ENCODE assay signal across 8 mouse cellular contexts in genomic region chr7:44335031-44335878, GRCm38 (mm10). TPM values are rescaled to one million over a fixed set of nuclear protein-coding genes. Genes with fewer than 3 reads are reported as not detected.
DNase-seq lines count a peak whose midpoint lies in the region; ATAC-seq lines count a peak whose summit lies in the region.

No protein-coding gene starts in this region.

- peaks cover 19% of the 10 kb centered on the region for H3K4me1 ChIP-seq in kidney, embryonic 15.5 days
- H3K4me1 ChIP-seq in hindbrain, embryonic 13.5 days (replicated peaks), result peaks cover 29% of the 10 kb centered on the region
- H3K4me1 ChIP-seq in midbrain, embryonic 16.5 days (ENCODE audit: control insufficient read depth, insufficient read depth, low read length), result peaks cover 19% of the 10 kb centered on the region

- peaks cover 80% of the 10 kb centered on the region for H3K27me3 ChIP-seq in kidney, embryonic 15.5 days
- peaks cover 68% of the 10 kb centered on the region for H3K27me3 ChIP-seq in hindbrain, embryonic 13.5 days
- no peaks in the 10 kb centered on the region for H3K27me3 ChIP-seq in midbrain, embryonic 16.5 days (ENCODE audit: control insufficient read depth, insufficient read depth, low read depth, low read length)

- H3K4me3 ChIP-seq in kidney, embryonic 15.5 days (replicated peaks), result peak overlapping the region; percentile 47
- peak overlapping the region; percentile 73 for H3K4me3 ChIP-seq in hindbrain, embryonic 13.5 days
- H3K4me3 ChIP-seq in midbrain, embryonic 16.5 days (ENCODE audit: low read depth, low read length), result peak overlapping the region; percentile 78

- H3K4me2 ChIP-seq in kidney, embryonic 15.5 days, result peak overlapping the region; percentile 87
- H3K4me2 ChIP-seq in hindbrain, embryonic 13.5 days, result peak overlapping the region; percentile 94
- peak overlapping the region; percentile 94 for H3K4me2 ChIP-seq in midbrain, embryonic 16.5 days (ENCODE audit: low read length)

- no peak overlapping the region for H3K27ac ChIP-seq in kidney, embryonic 15.5 days
- peak overlapping the region; percentile 96 for H3K27ac ChIP-seq in hindbrain, embryonic 13.5 days
- peak overlapping the region; percentile 90 for H3K27ac ChIP-seq in midbrain, embryonic 16.5 days (ENCODE audit: low read length)

- ATAC-seq in kidney, embryonic 15.5 days (replicated peaks; ENCODE audit: low FRiP score), result peak; percentile 47; the same call in 1 of the 2 replicates
- ATAC-seq in common myeloid progenitor, adult 5-6 weeks (replicated peaks; ENCODE audit: low read depth, poor library complexity, severe bottlenecking), result peak; percentile 62; the same call in 1 of the 2 replicates
- ATAC-seq in hindbrain, embryonic 13.5 days (ENCODE audit: low FRiP score), result peak; percentile 76
- ATAC-seq in midbrain, embryonic 16.5 days, result peak; percentile 79
- no peak for ATAC-seq in megakaryocyte, adult 5-6 weeks (ENCODE audit: poor library complexity, severe bottlenecking)

- 6% methylated on average over 18 of the region's 40 CpGs for WGBS in kidney, embryonic 15.5 days
- WGBS in hindbrain, embryonic 13.5 days, result 3% methylated on average over 28 of the region's 40 CpGs
- WGBS in midbrain, embryonic 16.5 days, result 5% methylated on average over 17 of the region's 40 CpGs

- no peaks in the 10 kb centered on the region for H3K36me3 ChIP-seq in kidney, embryonic 15.5 days
- peaks cover 25% of the 10 kb centered on the region for H3K36me3 ChIP-seq in hindbrain, embryonic 13.5 days
- peaks cover 4% of the 10 kb centered on the region; the same call in 1 of the 2 replicates for H3K36me3 ChIP-seq in midbrain, embryonic 16.5 days (ENCODE audit: control insufficient read depth, insufficient read depth, low read length)

- no peak for DNase-seq in kidney, adult 18-20 months
- peak; percentile 53 for DNase-seq in ZHBTc4 (ENCODE audit: low read depth, low spot score)
- no peak for DNase-seq in urinary bladder, postnatal 10 days (ENCODE audit: low spot score)

- H3K9ac ChIP-seq in kidney, embryonic 15.5 days, result no peak overlapping the region
- H3K9ac ChIP-seq in hindbrain, embryonic 13.5 days, result peak overlapping the region; percentile 96
- peak overlapping the region; percentile 95 for H3K9ac ChIP-seq in midbrain, embryonic 16.5 days (ENCODE audit: low read depth, low read length)

- no peaks in the 10 kb centered on the region for H3K9me3 ChIP-seq in kidney, embryonic 15.5 days (replicated peaks)
- no peaks in the 10 kb centered on the region for H3K9me3 ChIP-seq in hindbrain, embryonic 13.5 days
- no peaks in the 10 kb centered on the region for H3K9me3 ChIP-seq in midbrain, embryonic 16.5 days (replicated peaks; ENCODE audit: control insufficient read depth, low read length, poor library complexity, severe bottlenecking)

RNA-seq across cellular contexts. Expression of gene Shank1, which starts 25.2 kb away (rescaled TPM):
- polyA plus RNA-seq in kidney, embryonic 15.5 days (2015; fragmentation: Nextera tagmentation; extraction: Ambion mirVana), result 1.6 and 2.5 TPM in 2 replicates
- total RNA-seq in common myeloid progenitor, adult 5-6 weeks (2017), result not detected in 2 replicates
- 31.7 and 32.6 TPM in 2 replicates for polyA plus RNA-seq in hindbrain, embryonic 13.5 days (2015; fragmentation: Nextera tagmentation; extraction: Ambion mirVana)
- 35.6 and 36.8 TPM in 2 replicates for polyA plus RNA-seq in midbrain, embryonic 16.5 days (2015; fragmentation: Nextera tagmentation; extraction: Ambion mirVana)
- 0.02 and 0.07 TPM in 2 replicates for total RNA-seq in megakaryocyte, adult 5-6 weeks (2015)
- not detected in 2 replicates for total RNA-seq in megakaryocyte, adult 5-6 weeks (2017)

RNA-seq across cellular contexts. Expression of gene Clec11a, which starts 28.6 kb away (rescaled TPM):
- polyA plus RNA-seq in kidney, embryonic 15.5 days (2015; fragmentation: Nextera tagmentation; extraction: Ambion mirVana), result 6.0 and 7.0 TPM in 2 replicates
- 2.7 and 5.5 TPM in 2 replicates for total RNA-seq in common myeloid progenitor, adult 5-6 weeks (2017)
- 3.4 and 3.9 TPM in 2 replicates for polyA plus RNA-seq in hindbrain, embryonic 13.5 days (2015; fragmentation: Nextera tagmentation; extraction: Ambion mirVana)
- 4.0 and 4.2 TPM in 2 replicates for polyA plus RNA-seq in midbrain, embryonic 16.5 days (2015; fragmentation: Nextera tagmentation; extraction: Ambion mirVana)
- 0.80 and 1.9 TPM in 2 replicates for total RNA-seq in megakaryocyte, adult 5-6 weeks (2015)
- total RNA-seq in megakaryocyte, adult 5-6 weeks (2017), result 0.77 and 1.7 TPM in 2 replicates

RNA-seq across cellular contexts. Expression of gene Syt3, which starts 48.6 kb away (rescaled TPM):
- 2.4 and 2.5 TPM in 2 replicates for polyA plus RNA-seq in kidney, embryonic 15.5 days (2015; fragmentation: Nextera tagmentation; extraction: Ambion mirVana)
- total RNA-seq in common myeloid progenitor, adult 5-6 weeks (2017), result 0.58 and 0.64 TPM in 2 replicates
- 26.1 and 27.7 TPM in 2 replicates for polyA plus RNA-seq in hindbrain, embryonic 13.5 days (2015; fragmentation: Nextera tagmentation; extraction: Ambion mirVana)
- polyA plus RNA-seq in midbrain, embryonic 16.5 days (2015; fragmentation: Nextera tagmentation; extraction: Ambion mirVana), result 57.4 and 73.2 TPM in 2 replicates
- total RNA-seq in megakaryocyte, adult 5-6 weeks (2015), result 0.29 TPM in 1 of 2 replicates, not detected in the other
- total RNA-seq in megakaryocyte, adult 5-6 weeks (2017), result 0.22 TPM in 1 of 2 replicates, not detected in the other

RNA-seq across cellular contexts. Expression of gene 1700008O03Rik, which starts 50.4 kb away (rescaled TPM):
- 1.1 TPM in 2 replicates for polyA plus RNA-seq in kidney, embryonic 15.5 days (2015; fragmentation: Nextera tagmentation; extraction: Ambion mirVana)
- 0.78 TPM in 1 of 2 replicates, not detected in the other for total RNA-seq in common myeloid progenitor, adult 5-6 weeks (2017)
- 1.8 and 2.4 TPM in 2 replicates for polyA plus RNA-seq in hindbrain, embryonic 13.5 days (2015; fragmentation: Nextera tagmentation; extraction: Ambion mirVana)
- polyA plus RNA-seq in midbrain, embryonic 16.5 days (2015; fragmentation: Nextera tagmentation; extraction: Ambion mirVana), result 2.0 and 3.6 TPM in 2 replicates
- total RNA-seq in megakaryocyte, adult 5-6 weeks (2015), result 0.42 TPM in 1 of 2 replicates, not detected in the other
- total RNA-seq in megakaryocyte, adult 5-6 weeks (2017), result not detected in 2 replicates
